Mouse (Mus musculus) heart, embryonic 11.5 days (tissue): ENCODE results near the gene Cklf. TPM values are rescaled to one million over a fixed set of nuclear protein-coding genes. Genes with fewer than 3 reads are reported as not detected.
"Not testable (repeated sequence)": the region's sequence is repeated elsewhere in the genome, so short reads cannot be mapped to it uniquely, and the experiment has no call there.

ENCODE experiments used
- ATAC-seq: fragments of 200-750 bp; cut with Nextera tagmentation; replicated peaks from 2 replicates; pipeline ENCODE4 v1.8.0; 2017; ENCODE audit warnings: moderate library complexity; ENCODE audit not compliant: insufficient number of reproducible peaks, low FRiP score, low TSS enrichment
- H3K27ac ChIP-seq: fragments of 300-500 bp; sonication (generic); 2 replicates; pipeline ENCODE4 v1.5.1; 2014; ENCODE audit warnings: mild to moderate bottlenecking, low read depth, low read length
- H3K27me3 ChIP-seq: fragments of 300-500 bp; sonication (generic); 2 replicates; pipeline ENCODE4 v1.6.1; 2014; ENCODE audit warnings: mild to moderate bottlenecking, low read length, mixed read lengths; ENCODE audit not compliant: control insufficient read depth, insufficient read depth
- H3K36me3 ChIP-seq: fragments of 300-500 bp; sonication (generic); 2 replicates; pipeline ENCODE4 v1.6.1; 2014; ENCODE audit warnings: mild to moderate bottlenecking, low read length, moderate library complexity, mixed read lengths; ENCODE audit not compliant: control insufficient read depth, insufficient read depth
- H3K4me1 ChIP-seq: fragments of 300-500 bp; sonication (generic); 2 replicates; pipeline ENCODE4 v1.6.1; 2014; ENCODE audit warnings: low read length; ENCODE audit not compliant: control insufficient read depth, insufficient read depth
- H3K4me2 ChIP-seq: fragments of 300-500 bp; sonication (generic); 2 replicates; pipeline ENCODE4 v1.6.1; 2014; ENCODE audit warnings: mild to moderate bottlenecking, moderate library complexity
- H3K4me3 ChIP-seq: fragments of 300-500 bp; sonication (generic); 2 replicates; pipeline ENCODE4 v1.5.1; 2014; ENCODE audit warnings: low read depth, low read length
- H3K9ac ChIP-seq: fragments of 300-500 bp; sonication (generic); 2 replicates; pipeline ENCODE4 v1.6.1; 2014; ENCODE audit warnings: mild to moderate bottlenecking, low read depth, low read length, moderate library complexity
- H3K9me3 ChIP-seq: fragments of 300-500 bp; sonication (generic); replicated peaks from 2 replicates; pipeline ENCODE4 v1.6.1; 2016; ENCODE audit warnings: low read length; ENCODE audit not compliant: control insufficient read depth
- WGBS: fragments of 180-500 bp; shearing (Covaris S2); extraction: QIAGEN DNeasy Blood & Tissue Kit; methylation state at CpG from one replicate; pipeline ENCODE4 v1.1.7; 2014; ENCODE audit not compliant: insufficient replicate concordance; 5-methylcytosine and 5-hydroxymethylcytosine counted together
- polyA plus RNA-seq: library from polyadenylated mRNA; unstranded; fragments of >200 nt; fragmentation: Nextera tagmentation; extraction: Ambion mirVana; gene quantifications from 2 replicates; pipeline ENCODE4 v1.2.1, GENCODE M21; 2014

Gene Cklf
- polyA plus RNA-seq, 1 experiment from 2014 or later, result 27.0 TPM

DNA sequence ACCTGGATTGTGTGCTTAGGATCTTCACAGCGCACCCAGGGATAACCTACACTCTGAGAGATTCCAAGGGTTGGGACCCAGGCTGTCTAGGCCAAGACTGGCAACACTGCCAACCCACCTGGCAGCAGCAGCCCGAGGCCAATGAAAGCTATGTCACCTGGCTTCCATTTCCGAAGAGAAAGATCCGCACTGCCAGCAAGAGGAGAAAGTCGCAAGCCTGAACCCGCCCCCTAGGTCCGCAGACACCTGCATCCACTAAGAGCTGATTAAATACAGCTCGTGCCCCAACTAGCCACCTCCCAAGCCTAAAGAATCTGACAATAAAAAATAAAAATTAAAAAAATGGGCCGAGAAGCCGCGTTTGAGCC lies 2.8 kb upstream of the Cklf start:
- Histone ChIP-seq H3K27ac (no peak overlapping the region), H3K9me3 (no peaks in the 10 kb centered on the region), H3K4me2 (peak overlapping the region; percentile 83), H3K9ac (peak overlapping the region; percentile 88), H3K4me1 (0 out of 2 replicates have a peak, but pooled peaks cover 7% of the 10 kb centered on the region), H3K4me3 (peak overlapping the region; percentile 95), H3K27me3 (no peaks in the 10 kb centered on the region), H3K36me3 (peaks cover 2% of the 10 kb centered on the region; the same call in 1 of the 2 replicates)
- 7% methylated on average over 11 of the region's 11 CpGs for WGBS
- ATAC-seq, result no peak

DNA sequence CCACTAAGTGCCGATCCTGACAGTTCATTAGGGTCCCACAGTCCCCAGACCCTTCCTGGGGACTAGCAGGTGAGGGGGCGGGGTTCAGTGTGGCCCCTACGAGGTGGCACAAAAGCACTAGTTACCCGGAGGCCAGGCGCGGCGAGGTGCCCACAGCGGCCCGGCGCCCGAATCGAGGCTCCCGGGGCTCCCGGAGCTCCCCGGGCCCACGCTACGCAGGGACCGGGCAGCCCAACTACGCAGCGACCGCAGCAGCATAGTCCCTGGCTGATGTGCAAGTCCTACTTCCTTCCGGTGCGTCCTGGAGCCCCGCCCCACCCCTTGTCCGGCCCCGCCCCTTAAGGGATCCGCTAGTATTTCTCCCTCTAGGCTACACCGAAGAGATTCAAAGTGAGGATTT lies 2.4 kb upstream of the Cklf start, which contains the start of gene Tk2:
TSS of gene Tk2 (minus strand) at position 283 of the 400 bp plus-strand sequence.
- H3K36me3 ChIP-seq, result no peaks in the 10 kb centered on the region
- 0 out of 2 replicates have a peak, but pooled peaks cover 7% of the 10 kb centered on the region for H3K4me1 ChIP-seq
- peak within 1 kb of the TSS; percentile 95 for H3K4me3 ChIP-seq
- H3K27me3 ChIP-seq, result no peaks in the 10 kb centered on the region
- ATAC-seq, result peak; percentile 74
- no peaks in the 10 kb centered on the region for H3K9me3 ChIP-seq
- H3K4me2 ChIP-seq, result peak within 1 kb of the TSS; percentile 83
- no peak within 1 kb of the TSS for H3K27ac ChIP-seq
- WGBS, result under 1% methylated on average over 28 of the region's 28 CpGs
- peak within 1 kb of the TSS; percentile 88 for H3K9ac ChIP-seq

DNA sequence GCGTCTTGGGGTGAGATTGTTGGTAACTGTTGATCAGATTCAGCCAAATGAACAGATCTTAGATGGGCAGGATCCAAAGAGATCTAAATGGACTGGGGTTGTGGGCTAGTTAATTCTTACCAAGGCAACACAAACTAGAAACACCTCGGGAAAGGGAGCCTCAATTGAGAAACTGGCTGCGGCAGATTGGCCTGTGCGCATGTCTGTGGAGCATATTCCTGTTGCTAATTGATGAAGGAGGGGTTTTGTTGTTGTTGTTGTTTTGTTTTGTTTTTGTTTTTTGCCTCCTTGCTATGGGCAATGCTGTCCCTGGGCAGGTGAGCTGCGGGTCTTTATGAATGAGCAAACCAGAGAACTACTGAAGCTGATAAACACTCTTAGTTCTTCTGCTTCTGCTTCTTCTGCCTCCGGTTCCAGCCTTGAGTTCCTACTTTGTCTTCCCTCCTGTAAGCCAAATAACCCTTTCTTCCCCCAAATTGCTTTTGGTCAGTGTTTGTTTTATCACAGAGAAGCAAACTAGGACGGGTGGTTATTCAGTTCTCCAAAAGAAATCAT lies 1.1 kb upstream of the Cklf start:
- no peaks in the 10 kb centered on the region for H3K36me3 ChIP-seq
- no peak overlapping the region for H3K4me2 ChIP-seq
- H3K9ac ChIP-seq, result no peak overlapping the region
- WGBS, result 83% methylated on average over 7 of the region's 7 CpGs
- H3K4me1 ChIP-seq, result 0 out of 2 replicates have a peak, but pooled peaks cover 7% of the 10 kb centered on the region
- H3K4me3 ChIP-seq, result no peak overlapping the region
- no peak overlapping the region for H3K27ac ChIP-seq
- no peaks in the 10 kb centered on the region for H3K9me3 ChIP-seq
- no peak for ATAC-seq
- no peaks in the 10 kb centered on the region for H3K27me3 ChIP-seq

DNA sequence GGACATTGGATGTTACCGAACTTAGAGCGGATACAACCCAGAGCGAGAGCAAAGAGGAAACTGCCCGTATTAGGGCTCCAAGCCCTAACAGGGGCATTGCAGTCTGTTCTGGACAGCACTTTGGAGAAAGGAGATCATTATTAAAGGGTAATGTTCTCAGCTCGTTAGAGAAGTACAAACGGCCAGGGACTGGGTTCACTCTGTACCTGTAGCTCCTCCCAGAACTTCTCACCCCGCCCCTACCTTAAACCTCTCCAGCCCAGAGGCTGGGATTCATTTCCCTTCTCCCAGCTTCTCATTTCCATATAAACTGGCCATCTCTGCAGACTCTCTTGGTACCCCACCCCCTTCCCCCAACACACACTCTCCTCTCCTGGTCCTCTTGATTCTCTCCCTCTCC lies 800 bp downstream of the Cklf start:
- no peaks in the 10 kb centered on the region for H3K36me3 ChIP-seq
- 0 out of 2 replicates have a peak, but pooled peaks cover 7% of the 10 kb centered on the region for H3K4me1 ChIP-seq
- peak overlapping the region; percentile 72 for H3K4me2 ChIP-seq
- no peaks in the 10 kb centered on the region for H3K9me3 ChIP-seq
- peak; percentile 35 for ATAC-seq
- 1% methylated on average over 7 of the region's 7 CpGs for WGBS
- H3K9ac ChIP-seq, result peak overlapping the region; percentile 78
- peak overlapping the region; percentile 65 for H3K4me3 ChIP-seq
- H3K27me3 ChIP-seq, result no peaks in the 10 kb centered on the region
- no peak overlapping the region for H3K27ac ChIP-seq

DNA sequence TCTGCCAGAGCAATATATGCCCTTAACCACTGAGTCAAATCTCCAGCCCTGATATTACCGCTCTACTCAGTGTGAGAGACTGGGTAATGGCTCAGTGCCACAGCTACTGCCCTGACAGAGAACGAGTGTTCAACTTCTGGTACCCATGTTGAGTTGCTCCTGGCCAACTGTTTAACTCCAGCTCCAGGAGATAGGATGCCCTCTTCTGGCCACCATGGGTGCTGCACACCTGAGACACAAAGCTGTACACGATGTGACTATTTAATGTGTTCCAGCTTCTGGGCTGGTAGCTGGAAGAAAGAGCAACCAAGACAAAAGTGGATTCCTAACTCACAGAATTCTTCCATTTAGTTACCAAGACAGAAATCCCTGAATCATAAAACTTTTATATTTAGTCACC lies 2.4 kb downstream of the Cklf start:
- H3K9ac ChIP-seq, result no peak overlapping the region
- H3K4me1 ChIP-seq, result 0 out of 2 replicates have a peak, but pooled peaks cover 2% of the 10 kb centered on the region
- no peak overlapping the region for H3K27ac ChIP-seq
- peaks cover 2% of the 10 kb centered on the region; the same call in 1 of the 2 replicates for H3K36me3 ChIP-seq
- WGBS, result 90% methylated on average over 3 of the region's 3 CpGs
- no peak overlapping the region for H3K4me2 ChIP-seq
- H3K27me3 ChIP-seq, result no peaks in the 10 kb centered on the region
- no peak overlapping the region for H3K4me3 ChIP-seq
- no peaks in the 10 kb centered on the region for H3K9me3 ChIP-seq
- ATAC-seq, result no peak

DNA sequence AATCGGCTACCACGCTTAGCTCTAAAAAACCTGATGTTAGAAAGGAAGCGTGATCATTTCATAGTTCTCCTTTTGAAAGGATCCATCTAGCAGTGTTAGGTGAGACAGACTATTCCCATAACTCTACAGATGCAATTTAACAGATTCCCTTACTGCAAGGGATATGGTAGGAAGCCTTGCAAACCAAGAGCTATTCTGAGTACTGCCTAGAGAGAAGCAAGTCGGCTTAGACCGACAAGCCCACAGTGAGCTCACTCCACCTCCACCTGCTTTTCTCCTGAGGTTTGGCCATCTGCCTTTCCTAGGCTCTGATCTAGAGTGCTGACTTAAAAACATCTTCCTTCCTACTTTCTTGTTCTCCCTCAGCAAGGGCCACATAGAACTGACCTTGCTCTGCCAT lies 11.1 kb downstream of the Cklf start:
- not testable (repeated sequence) for H3K27ac ChIP-seq, ATAC-seq, H3K4me3 ChIP-seq, H3K9me3 ChIP-seq, H3K4me1 ChIP-seq, H3K36me3 ChIP-seq, H3K9ac ChIP-seq, H3K4me2 ChIP-seq, H3K27me3 ChIP-seq
- 94% methylated on average over 5 of the region's 5 CpGs for WGBS

DNA sequence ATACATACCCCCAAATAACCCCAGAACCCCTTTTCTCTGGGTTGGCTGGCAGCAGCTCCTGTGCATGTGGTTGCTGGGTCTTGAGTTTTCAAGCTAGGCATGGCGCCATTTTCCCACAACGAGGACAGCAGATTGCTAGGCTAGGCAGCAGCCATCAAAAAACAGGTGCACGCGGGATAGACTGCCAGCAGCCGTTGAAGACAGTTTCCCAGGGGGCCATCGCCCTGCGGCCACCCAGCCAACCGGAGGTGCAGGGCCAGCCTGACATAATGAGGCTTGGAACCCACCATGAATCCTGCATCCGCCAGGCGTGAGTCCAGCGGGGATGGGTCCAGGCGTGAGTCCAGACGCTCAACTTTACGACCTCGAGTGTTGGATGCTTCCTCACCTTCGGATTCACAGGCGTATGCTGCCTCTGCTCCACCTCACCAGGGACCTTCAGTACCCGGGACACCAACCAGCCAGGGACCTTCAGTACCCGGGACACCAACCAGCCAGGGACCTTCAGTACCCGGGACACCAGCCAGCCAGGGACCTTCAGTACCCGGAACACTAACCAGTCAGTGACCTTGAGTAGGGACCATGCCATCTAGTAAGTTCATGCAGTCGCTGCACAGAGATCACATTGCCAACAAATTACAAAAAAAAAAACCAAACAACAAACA lies 13.7 kb downstream of the Cklf start:
- H3K9ac ChIP-seq, ATAC-seq, H3K4me2 ChIP-seq, H3K27ac ChIP-seq, H3K9me3 ChIP-seq, H3K4me1 ChIP-seq, H3K36me3 ChIP-seq, H3K27me3 ChIP-seq, H3K4me3 ChIP-seq: not testable (repeated sequence)
- WGBS, result 91% methylated on average over 22 of the region's 22 CpGs

DNA sequence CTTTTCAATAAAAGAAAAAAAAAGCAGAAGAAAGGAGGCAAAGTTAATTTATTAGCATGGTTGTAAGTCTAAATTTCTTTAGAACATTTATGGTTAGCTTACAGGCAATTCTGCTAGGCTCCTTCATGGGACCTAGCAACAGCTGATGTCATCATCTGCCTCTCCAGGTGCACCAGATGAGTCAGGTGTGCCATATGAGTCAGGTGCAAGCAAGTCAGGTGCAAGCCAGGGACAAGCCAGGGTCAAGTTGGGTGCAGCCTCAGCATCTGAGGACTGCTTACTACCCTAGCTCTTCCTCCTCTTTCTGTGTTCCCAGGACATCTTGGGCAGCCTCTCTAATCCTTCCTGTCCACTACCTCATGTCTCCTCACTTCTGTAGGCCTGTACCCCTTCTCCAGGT lies 17.7 kb downstream of the Cklf start:
- Histone ChIP-seq H3K27ac (no peak overlapping the region), H3K4me2 (no peak overlapping the region), H3K4me1 (no peaks in the 10 kb centered on the region), H3K27me3 (no peaks in the 10 kb centered on the region), H3K36me3 (peaks cover 4% of the 10 kb centered on the region; the same call in 1 of the 2 replicates), H3K4me3 (no peak overlapping the region), H3K9me3 (no peaks in the 10 kb centered on the region), H3K9ac (no peak overlapping the region)
- no peak for ATAC-seq
